Mouse (Mus musculus) gastrocnemius, adult 8-10 months (tissue): ENCODE measurements around the gene Tbcc. TPM values are rescaled to one million over a fixed set of nuclear protein-coding genes. Genes with fewer than 3 reads are reported as not detected.
"Not testable (repeated sequence)": the region's sequence is repeated elsewhere in the genome, so short reads cannot be mapped to it uniquely, and the experiment has no call there.

ENCODE experiments used
- DNase-seq, 2 experiments: peaks; one replicate each; pipeline ENCODE4 v3.0.0; 2022; ENCODE audit warnings: low spot score in 2 of 2
- total RNA-seq, 4 experiments: library from RNA; stranded (reverse); gene quantifications; 2 replicates each; pipeline ENCODE4 v1.2.4; 2022

The Tbcc gene
- 1 to 10 TPM; 7.4 to 9.4 (median 7.9) TPM for total RNA-seq

DNA sequence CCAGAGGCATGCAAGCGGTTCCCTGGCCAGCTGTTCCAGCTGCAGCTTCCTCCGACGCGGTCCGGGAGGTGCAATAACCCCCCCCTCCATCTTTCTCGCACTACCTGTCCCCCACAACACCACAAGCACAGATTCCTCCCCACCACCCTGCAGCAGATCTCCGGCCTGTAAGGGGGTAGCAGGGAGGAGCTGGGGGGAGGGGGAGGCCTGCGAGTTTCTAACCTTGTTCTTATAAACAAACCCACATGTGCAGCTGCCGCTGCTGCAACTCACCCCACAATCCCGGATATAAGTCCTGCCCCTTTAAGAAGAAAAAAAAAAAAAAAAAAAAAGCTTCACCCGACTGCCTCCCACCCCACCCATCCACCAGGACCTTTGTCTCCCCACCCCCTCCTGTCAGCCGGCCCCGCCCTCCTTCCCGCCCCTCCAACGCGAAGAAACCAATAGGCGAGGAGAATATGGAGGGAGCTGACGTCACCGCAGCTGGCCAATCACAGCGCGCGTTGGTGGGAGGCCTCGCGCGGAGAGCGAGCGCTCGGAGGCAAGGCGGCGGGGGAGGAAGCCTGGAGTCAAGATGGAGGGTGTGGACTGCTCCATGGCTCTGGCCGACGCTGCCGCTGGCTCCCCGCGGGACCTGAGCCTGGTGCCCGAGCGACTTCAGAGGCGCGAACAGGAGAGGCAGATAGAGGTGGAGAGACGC lies at the start of gene Tbcc:
Tbcc (plus strand) TSS at position 569 of the 700 bp plus-strand sequence.
- DNase-seq: peak; percentile 89 to 95

GRCm38 (mm10) chr17:46843022-46843421 lies 47.5 kb upstream of the Tbcc start:
- DNase-seq: no peak

GRCm38 (mm10) chr17:46843716-46844115 lies 46.8 kb upstream of the Tbcc start:
- no peak for DNase-seq

DNA sequence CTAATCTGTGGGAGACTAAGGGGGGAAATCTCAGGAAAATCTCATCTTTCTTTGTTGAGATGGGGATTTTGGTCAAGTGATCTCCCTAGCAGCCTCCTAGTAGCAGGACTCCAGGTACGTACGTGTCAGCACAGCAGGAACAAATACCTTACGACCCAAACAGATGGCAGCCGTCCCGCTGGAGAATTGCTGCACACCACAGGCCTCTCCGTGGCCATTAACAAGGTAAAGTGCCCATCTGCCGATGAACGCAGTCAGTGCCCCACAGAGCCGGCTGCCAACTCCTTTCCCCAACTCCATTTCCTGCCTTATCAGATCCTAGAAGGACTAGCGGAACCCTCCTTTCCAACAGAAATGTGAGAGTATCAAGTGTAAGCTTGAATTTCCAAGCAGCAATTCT lies 45.7 kb upstream of the Tbcc start:
- DNase-seq: no peak

DNA sequence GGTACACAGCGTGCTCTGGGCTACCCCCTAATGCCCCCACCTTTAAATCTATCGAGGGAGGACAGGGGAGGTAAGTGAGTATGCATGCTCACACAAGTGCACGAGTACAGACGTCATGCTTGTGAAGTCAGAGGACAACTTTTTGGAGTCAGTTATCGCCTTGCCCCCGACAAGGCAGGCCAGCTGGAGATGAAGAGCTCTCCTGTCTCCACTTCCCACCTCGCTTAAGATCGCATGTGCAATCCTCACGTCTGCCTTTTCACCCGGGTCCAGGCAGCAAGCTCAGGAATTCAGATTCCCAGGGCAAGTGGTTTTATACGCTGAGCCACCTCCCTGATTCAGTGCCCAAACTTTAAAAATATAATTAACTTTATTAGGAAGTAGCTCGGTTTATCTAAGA lies 45.2 kb upstream of the Tbcc start:
- DNase-seq: no peak

- DNase-seq: not testable (repeated sequence)
Measured at GRCm38 (mm10) chr17:46846573-46846972, 43.9 kb upstream of the Tbcc start.

DNA sequence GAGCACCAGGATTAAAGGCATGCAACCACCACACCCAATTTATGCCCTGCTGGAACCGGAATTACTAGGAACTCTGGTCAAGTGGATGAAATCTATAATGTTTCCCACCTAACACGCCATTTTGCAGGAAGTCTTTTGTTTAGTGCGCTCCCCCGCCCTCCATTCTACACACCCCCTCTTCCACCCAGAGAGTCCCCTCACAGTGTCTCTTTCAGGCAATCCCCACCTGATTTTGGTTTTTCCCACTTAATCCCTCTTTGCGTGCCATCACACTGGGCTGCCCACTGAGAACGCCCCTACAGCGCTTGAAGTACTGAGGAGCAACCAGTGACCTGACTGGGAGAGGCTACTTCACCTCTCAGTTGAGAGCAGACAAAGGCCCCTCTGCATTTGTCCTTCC lies 43.3 kb upstream of the Tbcc start:
- no peak for DNase-seq

DNA sequence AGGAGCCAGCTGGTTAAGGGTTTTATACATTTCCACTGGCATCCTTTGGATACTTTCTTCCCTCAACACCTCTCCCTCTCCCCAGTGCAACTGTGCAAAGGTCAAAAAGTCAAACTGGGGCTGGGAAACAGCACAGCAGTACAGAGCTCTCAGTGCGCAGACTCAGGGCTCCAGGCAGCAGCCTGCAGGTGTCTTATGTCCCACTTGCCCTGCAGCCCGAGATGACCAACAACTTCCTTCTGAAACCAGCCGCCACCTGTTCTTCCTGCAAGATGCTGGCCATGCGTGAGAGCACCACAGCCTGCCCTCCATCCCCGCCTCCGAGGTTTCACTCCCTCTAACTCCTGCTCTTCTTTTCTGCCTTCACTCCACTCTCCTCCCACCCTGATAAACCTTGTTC lies 37.8 kb upstream of the Tbcc start:
- no peak for DNase-seq

GRCm38 (mm10) chr17:46853281-46853680 lies 37.2 kb upstream of the Tbcc start:
- DNase-seq: peak; percentile 51 to 70

- DNase-seq: no peak
Measured at GRCm38 (mm10) chr17:46854096-46854495, 36.4 kb upstream of the Tbcc start.

DNA sequence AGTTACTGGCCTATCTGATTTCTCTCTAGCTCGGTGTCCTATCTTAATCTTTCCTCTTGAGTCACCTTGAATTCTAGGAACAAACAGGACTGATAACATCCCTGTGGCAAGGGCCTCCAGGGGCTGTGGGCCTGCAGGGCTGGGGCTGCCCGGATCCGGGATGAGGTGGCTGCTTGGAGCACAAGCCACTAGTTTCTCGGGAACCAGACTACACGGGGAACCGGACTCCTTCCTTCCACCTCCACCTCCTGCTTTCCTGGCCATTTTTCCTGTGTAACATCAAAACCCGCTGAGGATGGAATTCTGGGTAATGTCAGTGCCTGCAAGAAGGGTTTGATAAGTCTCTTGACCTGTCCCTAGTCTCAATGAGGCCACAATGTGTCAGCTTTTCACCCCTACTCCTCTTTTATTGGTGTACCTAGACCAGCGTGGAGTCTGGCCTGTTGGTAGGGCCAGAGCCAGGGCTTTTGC lies 35.8 kb upstream of the Tbcc start:
- no peak for DNase-seq

DNA sequence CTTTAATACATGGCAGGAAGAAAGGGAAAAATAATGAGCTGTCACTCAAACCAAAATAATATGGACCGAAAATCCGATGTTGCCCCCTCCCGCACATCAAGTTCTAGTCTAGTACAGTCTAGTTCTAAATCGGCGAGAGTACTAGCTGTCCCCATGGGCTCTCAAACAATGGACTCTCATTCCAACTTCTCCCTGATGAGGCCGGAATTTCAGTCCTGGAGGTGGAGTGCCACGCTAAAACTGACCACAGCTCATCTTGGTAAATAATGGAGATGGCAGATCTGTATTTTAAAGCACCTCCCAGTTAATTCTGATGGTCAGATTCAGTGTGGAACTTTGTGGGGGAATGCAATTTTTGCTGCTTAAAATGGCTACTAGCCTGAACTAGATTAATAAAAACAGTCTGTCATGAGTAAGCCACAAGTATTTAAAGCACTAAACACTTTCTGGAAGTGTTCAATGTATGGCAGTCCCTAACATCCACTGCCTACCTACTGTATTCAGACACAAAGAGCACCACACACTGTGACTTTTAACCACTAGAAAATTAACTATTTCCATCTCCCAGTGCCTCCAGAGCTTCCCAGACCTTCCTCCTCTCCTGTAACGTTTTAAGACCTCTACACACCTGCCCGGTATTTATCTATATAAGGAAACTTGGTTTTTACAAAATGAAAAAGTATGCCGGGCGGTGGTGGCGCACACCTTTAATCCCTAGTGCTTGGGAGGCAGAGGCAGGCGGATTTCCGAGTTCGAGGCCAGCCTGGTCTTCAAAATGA lies 35.0 kb upstream of the Tbcc start:
- no peak for DNase-seq

DNA sequence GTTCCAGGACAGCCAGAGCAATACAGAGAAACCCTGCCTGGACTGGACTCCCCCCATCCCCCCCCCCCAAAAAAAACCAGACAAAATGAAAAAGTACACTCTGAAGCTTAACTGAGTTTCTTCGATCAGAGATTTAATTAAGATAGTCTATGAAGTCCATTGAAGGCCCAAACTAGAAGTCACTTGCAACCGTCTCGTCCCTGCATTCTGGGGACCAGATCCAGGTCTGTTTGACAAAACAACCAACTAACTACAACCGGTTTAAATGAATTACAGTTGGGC lies 34.4 kb upstream of the Tbcc start:
- DNase-seq: no peak

DNA sequence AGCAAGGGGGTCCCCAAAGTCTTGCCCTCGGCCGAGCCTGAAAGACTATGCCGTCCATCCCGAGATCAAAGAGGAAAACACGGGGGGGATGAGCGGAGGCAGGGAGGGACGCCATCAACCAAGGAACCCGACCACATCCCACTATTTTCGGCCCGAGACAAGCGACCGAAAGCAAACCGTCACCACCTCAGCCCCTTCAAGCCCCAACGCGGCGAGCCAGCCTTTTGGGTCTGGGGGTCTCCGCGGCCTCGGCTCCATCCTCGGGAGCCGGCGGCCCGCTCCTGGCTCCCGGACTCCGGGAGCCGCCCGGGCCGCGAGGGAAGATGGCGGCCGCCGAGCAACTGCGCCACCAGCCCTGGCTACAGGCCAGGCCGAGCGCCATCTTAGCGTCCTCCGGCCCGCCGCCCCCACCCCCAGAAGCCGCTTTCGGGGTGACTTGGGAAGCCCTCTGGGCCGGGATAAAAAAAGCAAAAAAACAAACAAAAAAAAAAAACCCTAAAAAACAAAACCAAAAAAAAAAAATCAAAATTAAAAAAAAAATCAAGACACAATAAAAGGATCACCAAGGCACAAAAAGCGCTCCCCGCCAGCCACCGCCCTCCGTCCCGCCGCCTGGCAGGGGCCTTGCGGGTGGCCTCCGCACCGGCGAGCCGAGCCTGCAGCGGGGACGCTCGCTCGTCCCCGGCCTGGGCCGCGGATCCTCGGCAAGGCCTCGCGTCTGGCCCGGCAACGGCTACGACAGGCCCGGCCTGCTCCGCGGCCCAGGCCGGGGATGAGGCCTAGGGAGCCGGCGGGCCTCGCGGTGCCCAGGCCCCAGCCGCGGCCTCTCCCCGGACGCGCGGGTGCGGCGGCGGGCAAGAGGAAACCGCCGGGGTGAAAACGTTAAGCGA lies 33.8 kb upstream of the Tbcc start:
- peak; percentile 60 to 77 for DNase-seq

DNA sequence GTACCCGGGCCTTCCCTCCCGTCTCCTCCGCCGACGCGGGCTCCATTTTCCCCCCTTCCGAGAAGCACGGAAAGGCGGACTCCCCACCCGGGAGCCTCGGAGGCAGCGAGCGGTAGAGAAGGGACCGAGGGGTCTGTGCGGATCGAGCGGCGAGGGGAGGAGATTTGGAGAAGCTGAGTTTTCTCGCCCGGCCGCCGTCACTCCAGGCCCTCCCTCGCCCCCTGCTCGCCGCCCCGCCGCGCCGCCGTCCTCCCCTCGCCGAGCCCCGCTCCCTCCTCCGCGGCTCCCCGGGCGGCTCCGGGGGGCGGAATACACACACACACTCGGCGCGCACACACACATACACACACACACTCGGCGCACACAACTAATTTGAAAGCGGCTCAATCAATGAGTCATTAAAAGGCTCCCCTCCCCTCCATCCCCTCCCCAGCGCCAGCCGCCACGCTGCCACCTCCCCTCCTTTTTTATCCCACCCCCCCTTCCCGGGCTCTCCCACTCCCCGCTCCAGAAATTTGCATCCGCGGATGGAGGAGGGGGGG lies 33.1 kb upstream of the Tbcc start:
- peak; percentile 68 to 80 for DNase-seq

- peak; percentile 56 to 65 for DNase-seq
Measured at GRCm38 (mm10) chr17:46857903-46858748, 32.4 kb upstream of the Tbcc start, which contains the start of gene Bicral. TSS of gene Bicral (minus strand) at chr17:46858482.

- no peak for DNase-seq
Measured at GRCm38 (mm10) chr17:46858749-46859444, 31.6 kb upstream of the Tbcc start.

GRCm38 (mm10) chr17:46860120-46860519 lies 30.4 kb upstream of the Tbcc start:
- no peak for DNase-seq

GRCm38 (mm10) chr17:46864566-46865195 lies 25.8 kb upstream of the Tbcc start:
- no peak for DNase-seq

DNA sequence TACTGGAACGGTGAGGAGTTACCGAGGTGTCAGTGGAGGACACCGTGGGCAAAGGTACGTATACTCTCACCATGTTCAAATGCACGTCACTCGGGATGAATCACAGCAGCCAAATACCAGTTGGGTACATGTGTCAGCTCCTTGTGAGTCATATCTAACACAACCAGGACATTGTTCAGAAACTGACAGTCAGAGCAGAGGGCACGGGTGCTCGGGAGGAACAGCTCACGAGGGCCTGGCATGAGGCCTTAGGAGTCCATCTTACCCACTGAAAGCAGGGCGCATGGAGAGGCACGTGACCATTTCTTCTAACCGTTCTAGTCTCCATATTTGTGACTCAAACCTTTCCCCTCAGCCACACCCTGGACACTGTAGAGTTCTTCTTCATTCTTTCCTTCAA lies 23.6 kb upstream of the Tbcc start:
- no peak for DNase-seq
